Mouse (Mus musculus): Measurements from ENCODE around the gene Serpinf2.
"Not testable (repeated sequence)": the region's sequence is repeated elsewhere in the genome, so short reads cannot be mapped to it uniquely, and the experiment has no call there.

The Serpinf2 gene

DNA sequence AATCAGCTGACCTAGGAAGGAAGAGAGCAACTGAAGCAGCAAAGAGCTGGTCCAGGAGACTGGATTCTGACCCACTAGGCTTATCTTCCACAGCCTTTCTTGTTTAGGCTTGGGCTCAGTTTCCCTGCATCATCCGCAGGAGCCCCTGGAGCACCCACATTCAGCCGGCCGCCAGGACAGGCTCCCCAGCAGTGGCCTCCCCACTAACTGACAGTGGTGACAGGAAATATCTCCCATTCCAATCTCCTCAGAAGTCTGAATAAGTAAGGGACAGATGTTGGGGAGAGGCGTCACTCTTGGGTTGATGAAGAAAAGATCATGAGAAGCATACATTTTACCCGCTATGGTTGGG is 20.3 kb upstream of the Serpinf2 start:
- intact Hi-C loops (cut with DNase I): no loop called here

DNA sequence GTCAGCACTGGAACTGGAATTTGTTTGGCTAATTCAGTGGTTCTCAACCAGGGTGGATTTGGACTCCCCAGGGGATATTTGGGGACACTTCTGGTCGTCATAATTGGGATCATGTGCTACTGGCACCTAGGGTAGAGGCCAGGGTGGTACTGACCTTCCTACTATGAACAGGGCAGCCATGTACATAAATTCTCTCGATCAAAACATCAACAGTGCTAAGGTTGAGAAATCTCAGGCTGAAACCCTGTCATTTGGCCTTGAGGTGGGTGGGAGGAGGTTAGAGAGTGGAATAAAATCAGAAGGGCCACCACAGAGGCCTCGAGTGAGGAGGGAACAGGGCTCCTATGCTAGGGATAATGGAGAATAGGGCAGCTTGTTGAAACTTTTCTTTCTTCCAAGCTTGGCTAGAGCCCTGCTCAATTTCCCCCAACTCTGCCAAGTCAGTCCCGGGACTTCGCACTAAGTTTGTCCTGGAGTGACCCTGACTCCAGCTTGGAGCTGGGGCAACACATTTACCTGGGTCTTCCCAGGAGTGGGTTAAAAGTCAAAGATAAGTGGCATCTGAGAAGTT is 19.8 kb upstream of the Serpinf2 start:
- intact Hi-C loops (cut with DNase I): no loop called here

DNA sequence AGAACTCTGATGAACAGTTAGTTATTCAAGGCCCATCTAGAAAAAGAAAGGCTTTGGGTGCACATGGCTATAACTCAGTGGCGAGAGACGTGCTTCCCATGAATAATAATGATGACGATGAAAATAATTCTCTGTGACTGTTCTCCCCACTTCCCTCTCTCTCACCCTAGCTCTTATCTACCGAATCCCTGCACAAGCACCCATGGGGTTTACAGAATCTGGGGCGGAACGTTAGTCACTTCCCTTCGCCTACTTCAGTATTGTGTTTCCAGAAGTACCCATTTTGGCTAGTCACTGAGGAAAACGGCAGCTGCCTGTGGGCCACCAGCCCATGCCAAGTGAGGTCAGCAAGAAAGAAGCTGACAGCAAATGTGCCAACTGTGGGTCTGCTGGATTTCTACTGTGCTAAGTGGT is 19.2 kb upstream of the Serpinf2 start:
- intact Hi-C loops (cut with DNase I): no loop called here

DNA sequence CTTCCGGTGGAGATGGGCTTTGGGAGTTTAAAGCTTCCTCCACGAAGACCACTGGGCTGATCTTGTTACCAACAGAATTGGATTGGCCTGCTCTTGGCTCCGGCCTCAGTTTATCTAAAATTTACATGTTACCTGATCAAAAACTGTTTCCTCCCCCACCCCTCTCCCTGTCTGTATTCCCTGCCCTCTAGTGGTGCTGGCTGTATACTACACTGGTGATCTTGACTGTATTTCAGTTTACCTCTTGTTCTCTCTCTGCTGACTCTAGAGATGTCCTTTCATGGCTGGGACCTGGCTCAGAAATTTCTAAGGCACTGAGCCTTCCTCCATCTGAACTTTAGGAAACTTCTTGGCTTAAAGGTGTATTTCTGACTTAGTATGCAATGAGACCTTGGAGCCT is 18.8 kb upstream of the Serpinf2 start:
- intact Hi-C loops (cut with DNase I): no loop called here

DNA sequence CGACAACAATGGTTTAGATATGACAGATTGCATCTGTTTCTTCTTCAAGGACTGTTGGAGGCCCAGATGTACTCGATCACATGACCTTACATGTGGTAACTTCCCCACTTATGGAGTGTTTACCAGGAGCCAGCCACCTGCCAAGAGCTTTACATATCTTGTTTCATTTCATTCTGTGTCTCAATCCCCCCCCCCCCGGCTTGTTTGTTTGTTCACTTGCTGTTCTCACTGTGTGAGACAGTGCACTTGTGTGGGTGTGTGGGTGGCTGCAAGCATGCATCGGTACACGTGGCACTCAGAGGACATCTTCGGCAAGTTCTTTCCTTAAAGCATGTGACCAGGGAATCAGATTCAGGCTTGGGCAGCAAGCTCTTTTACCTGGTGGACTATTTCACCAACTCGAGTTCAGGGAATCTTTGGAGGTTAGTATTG is 17.1 kb upstream of the Serpinf2 start:
- intact Hi-C loops (cut with DNase I): no loop called here

DNA sequence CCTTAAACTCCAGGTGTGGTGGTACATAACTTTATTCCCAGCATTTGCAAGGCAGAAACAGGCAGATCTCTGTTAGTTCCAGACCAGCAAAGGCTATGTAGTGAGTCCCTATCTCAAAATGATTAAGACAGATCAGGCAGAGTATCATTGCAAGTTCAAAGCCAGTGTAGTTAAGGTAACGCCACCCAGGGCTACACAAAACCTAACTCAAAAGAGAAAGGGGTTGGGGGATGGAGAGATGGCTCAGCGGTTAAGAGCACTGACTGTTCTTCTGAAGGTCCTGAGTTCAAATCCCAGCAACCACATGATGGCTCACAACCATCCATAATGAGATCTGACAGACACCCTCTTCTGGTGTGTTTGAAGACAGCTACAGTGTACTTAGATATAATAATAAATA is 16.6 kb upstream of the Serpinf2 start:
- intact Hi-C loops (cut with DNase I): not testable (repeated sequence)

DNA sequence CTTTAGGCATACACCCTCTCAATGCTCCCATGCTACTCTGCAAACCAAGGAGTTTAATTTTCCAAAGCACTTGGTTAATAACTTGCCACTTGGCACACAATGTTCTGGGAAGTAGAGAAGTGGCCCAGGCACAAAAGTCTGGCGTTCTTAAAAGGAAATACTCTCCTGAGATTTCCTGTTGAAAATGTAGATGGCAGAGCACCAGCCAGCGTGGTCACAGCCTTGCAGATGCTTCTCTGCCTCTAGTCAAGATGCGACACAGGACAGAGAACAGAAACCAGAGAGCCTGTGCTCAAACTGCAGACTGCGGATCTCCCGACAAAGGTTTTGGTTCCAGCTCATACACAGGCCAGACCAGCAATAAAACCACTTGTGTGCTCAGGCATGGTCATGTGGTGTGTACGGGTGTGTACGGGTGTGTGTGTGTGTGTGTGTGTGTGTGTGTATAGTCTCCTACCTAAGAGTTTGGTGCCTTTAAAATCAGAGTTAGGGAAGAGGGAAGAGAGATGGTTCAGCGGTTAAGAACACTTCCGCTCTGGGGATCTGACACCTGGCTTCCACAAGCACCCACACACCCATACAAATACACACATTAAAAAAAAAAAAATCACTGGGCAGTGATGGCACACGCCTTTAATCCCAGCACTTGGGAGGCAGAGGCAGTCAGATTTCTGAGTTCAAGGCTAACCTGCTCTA is 15.8 kb upstream of the Serpinf2 start:
- intact Hi-C loops (cut with DNase I): no loop called here

DNA sequence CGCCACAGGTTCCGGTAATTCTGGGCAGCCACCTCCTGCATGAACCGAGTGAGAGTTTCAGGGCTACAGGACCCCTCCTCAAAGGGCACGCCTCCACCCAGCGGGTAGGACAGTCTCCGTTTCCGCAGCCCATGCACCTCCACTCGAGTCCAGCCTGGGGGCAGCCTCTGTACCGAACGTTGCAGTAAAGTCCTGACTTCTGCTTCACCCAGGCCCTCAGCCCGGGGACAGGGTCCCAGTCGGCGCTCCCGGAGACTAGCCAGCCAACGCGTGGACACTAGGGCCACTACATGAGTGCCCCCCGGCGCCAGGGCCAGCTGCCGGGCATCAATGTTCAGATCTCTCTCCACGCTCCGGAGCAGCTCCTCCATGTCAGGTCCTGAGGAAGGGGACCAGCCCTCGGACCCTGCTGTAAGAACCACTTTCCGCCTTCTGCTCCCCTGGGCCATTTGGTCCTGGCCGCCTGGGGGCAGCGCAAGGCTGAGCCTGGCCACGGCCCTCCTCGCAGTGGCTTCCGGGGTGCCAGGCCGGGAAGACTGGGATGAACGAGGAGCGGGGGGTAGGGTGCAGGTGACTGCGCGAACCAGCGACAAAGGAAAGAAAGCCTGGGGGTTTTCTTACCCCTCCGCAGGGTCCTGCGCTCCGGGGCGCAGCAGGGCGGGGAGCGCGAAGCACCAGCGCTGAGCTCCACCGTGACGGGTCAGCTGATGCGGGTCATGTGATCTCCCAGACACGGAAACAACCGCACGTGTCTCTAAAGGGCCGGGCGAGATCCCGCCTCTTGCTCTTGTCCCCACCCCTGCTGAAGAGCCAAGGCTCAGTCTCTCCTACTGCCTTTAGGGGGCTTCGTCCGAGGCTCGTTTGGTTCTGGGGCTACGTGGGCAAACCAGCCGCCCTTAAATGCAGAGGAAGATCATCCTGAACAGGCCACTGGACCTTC is 14.9 kb upstream of the Serpinf2 start, which contains the start of gene Wdr81:
Gene Wdr81 (minus strand): TSS at position 727 of the 940 bp plus-strand sequence.
- intact Hi-C loops (cut with DNase I): loop anchor here (5.0 kb wide), 1 partner anchor 58 kb away; the partner anchor contains the start of genes Rilp and Scarf1

DNA sequence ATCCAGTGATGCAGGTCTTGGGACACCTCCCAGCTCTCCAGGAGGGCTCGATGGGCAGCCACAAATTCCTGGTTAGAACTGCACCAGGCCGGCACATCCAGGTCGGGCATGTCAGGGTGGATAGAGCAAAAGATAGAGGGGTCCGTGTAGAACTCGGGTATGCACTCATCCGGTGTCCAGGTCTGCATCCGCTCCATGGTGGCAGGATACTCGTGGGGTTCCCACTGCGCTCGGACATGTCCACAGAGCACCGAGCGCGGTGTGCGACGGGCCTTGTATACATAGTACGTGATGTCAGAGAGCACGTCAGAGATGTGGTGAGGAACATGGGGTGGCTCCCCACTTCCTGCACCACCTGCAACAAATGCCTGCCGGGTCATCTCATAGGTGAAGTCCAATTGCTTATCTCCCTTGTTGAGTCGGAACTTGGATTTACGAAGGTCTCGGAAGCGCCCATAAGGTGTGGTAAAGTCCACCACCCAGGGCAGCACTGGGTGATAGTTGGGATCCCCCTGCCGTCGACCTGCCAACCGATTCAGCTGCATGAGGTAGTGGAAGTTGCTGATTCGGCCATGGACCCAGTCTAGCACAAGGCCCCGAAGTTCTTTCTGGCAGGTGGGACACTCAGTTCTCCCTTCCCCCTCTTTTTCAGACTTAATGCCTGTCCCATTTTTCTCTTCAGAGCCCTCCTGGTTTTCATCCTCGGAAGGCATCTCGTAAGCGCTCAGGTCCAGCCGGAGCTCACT is 13.6 kb upstream of the Serpinf2 start:
- intact Hi-C loops (cut with DNase I): loop anchor here (5.0 kb wide), 1 partner anchor 59 kb away; the partner anchor contains the start of genes Rilp and Scarf1

DNA sequence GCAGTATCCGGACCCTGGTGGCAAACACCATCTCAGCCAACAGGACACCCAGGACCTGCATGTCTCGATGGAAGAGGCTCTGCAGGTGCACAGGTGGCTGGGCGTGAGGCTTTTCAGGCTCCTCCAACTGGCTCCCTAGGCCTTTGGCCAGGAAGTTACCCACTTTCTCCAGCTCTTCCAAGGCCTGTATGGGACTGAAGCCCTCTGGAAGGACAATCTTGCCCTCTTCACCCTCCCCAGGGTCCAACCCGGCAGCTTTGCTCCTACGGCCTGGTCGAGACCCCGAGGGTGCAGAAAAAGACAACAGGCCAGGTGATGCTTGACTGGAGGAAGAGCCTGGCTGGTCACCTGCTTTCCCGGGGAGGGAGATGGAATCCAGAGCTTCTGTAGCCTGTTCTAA is 12.7 kb upstream of the Serpinf2 start:
- intact Hi-C loops (cut with DNase I): loop anchor here (5.0 kb wide), 1 partner anchor 60 kb away; the partner anchor contains the start of genes Rilp and Scarf1

DNA sequence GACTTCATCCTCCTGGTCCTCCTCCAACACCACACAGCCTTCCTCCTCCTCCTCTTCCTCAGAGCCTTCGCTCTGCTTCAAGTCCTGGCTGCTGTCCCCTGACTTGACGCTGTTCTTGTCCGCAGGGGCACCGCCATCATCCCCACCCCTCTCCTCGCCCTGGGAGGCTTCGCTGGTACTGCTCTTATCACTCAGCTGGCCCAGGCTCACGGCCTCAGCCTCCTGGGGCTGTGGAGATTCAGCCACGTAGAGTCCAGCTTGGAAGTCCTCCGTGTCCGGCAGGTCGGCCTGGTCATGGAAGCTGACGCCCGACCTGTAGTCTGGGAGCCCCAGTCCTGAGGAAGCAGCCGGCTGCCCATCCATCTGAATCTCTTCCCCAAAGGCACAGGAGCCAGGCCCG is 11.5 kb upstream of the Serpinf2 start:
- intact Hi-C loops (cut with DNase I): loop anchor here (5.0 kb wide), 1 partner anchor 61 kb away; the partner anchor contains the start of genes Rilp and Scarf1

DNA sequence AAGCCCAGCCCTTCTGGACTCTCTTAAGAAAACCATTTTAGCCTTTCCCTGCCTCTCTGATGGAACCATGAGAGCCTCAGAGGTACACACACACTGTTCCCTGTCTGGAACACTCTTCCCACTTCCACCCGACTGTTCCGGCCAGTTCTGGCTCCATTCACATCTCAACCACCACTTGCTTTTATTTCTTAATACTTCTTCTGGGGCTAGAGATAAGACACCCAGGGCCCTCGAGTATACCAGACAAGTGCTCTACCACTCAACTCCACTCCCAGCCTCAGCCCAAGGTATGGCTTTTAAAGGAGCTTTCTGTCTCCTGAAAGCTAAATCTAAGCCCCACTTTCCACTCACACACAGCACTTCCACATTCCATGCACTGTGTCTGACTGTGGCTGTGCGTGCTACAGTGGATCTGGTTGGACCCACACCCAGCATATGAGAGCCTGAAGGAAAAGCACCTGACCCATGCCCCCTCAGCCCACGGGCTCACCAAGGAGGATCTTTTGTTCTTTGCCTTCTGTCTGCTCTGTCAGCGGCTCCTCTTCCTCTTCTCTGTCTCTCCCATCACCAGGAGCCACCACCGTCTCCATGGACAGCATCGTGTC is 11.0 kb upstream of the Serpinf2 start:
- intact Hi-C loops (cut with DNase I): loop anchor here (5.0 kb wide), 1 partner anchor 62 kb away; the partner anchor contains the start of genes Rilp and Scarf1

DNA sequence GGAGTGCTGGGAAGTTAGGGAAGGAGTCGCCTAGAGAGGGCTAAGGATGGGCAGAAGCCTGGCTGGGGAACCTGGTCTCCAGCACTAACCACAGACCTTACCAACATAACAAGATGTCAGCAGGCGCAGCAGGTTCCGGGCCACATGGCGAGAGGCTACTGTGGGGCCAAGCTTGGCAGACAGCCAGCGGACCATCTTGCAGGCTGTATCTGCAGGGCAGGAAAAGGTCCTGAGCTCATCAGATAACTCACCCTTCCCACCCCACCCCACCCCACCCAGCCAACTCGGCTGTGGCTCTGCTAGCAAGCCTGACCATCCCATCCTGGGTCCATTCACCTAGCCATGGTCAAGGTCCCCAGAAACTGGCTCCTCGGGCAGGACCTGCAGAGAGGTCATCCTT is 10.3 kb upstream of the Serpinf2 start:
- intact Hi-C loops (cut with DNase I): loop anchor here (5.0 kb wide), 1 partner anchor 63 kb away; the partner anchor contains the start of genes Rilp and Scarf1

DNA sequence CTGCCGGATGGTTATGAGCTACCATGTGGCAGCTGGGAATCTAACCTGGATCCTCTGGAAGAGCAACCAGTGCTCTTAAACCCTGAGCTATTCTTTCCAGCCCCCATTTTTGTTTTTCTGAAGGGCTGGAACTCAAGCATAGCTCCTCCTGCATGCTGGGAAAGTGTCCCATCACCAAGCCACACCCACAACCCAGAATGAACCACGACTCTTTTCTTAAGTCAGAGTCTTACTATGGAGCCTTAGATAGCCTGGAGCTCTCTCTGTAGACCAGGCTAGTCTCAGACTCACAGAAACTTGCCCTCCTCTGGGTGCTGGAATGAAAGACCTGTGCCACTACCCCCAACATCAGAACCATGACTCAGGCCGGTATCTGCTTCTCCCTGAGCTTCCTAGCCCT is 9.2 kb upstream of the Serpinf2 start:
- intact Hi-C loops (cut with DNase I): no loop called here

DNA sequence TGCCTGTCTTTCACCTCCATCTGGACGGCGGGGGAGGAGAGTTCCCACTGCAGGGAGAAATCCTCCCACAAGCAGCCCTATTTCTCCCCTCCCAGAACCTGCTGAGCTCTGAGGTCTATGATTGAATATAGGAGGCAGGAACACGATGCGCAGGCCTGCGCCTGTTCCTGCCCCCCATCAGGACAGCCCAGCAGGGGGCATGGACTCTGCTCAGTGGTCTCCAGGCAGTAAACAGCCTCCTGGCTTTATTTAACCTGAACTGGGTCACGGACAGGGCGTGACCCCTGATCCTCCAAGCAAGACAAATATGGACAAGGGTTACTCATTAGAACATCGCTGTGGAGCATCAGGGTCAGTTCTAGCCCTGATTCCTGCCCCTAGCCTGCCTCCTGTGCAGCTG is 4.3 kb upstream of the Serpinf2 start:
- intact Hi-C loops (cut with DNase I): no loop called here

DNA sequence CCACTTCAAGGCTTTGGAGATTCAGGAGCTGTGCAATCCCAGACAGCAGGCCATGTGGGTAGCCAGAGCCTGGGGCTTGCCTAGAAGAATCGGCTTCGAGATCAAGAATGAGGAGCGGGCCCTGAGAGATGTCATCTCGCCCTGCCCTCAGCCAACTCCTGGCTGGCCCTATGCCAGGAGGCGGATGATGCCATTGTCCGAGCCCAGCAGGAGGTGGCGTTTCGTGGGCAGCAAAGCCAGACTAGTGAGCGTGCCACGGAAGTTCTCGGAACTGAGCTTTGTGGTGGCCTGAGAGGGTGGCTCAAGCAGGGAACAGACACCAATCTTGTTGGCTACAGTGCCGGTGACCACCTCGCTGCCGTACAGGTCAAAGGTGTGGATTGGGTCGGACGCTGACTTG is 2.2 kb upstream of the Serpinf2 start:
- intact Hi-C loops (cut with DNase I): no loop called here

DNA sequence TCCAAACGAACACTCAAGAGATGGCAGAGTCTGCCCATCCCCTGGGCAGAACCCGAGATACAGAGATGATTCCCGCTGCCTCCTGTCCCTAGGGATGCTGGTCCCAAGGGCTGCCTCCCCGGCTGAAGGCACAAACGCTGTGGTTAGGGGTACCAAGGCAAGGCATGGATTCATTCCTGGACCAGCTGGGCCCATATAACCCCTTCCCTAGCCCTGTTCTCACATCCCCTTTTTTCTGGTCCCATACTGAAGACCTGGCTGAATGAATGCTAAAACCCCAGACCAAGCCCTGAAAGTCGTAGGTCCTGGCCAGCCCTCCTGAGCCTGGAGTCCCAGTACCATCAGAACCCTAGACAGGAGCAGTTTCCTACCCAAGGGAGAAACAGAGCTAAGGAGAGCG is 1.6 kb upstream of the Serpinf2 start:
- intact Hi-C loops (cut with DNase I): no loop called here

DNA sequence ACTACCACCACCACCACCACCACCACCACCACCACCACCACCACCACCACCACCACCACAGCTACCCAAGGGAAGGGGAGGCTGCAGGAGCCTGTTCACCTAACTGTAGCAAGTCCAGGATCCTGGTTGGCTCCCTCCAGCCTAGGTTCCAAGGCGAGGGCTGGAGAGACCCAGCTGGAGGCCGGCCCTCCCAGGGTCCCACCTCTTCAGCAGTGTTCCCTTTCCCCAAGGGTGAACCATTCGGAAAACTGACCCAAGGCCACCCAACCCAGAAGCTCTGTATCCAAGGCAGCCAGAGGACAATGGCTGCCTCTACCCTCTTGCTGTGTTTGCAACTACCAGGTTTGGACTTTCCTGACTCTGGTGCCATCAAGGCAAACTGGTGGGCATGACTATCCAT is 560 bp upstream of the Serpinf2 start:
- intact Hi-C loops (cut with DNase I): no loop called here

DNA sequence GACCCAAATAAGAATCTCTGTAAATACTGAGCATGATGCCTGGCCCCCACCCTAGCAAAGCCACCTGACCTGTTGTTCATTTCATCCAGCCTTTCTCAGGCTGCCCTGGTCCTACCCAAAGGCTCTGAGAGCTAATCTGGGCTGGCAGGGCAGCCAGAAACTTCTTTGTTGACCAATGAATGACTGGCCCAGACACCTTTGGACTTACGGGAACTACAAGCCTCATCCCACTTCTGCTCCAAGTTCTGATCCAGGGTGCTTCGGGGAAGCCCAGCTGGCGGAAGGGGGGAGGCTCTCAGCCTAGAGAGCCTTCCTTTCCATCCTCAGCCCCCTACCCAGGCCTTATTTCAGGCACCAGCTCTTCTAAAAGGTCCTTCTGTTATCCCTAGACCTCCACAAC is 587 bp downstream of the Serpinf2 start:
- intact Hi-C loops (cut with DNase I): no loop called here

DNA sequence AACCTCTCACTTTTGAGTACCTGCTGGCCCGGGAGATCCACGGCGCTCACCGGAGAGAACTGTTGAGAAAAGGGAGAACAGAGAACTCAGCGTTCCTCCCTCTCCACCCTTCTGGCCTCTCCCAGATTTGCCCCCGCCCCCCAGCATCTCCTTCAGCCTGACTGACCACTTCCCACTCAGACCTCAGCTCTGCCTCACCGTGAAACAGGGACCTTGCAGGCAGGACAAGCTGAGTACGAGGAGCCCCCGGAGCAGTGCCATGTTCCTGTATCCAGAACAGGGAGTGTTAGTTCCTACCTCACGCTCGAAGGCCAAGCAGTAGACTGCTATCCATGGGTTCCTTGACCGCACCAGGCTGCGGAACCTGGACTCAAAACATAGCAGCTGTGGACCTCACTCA is 1.2 kb downstream of the Serpinf2 start:
- intact Hi-C loops (cut with DNase I): no loop called here

DNA sequence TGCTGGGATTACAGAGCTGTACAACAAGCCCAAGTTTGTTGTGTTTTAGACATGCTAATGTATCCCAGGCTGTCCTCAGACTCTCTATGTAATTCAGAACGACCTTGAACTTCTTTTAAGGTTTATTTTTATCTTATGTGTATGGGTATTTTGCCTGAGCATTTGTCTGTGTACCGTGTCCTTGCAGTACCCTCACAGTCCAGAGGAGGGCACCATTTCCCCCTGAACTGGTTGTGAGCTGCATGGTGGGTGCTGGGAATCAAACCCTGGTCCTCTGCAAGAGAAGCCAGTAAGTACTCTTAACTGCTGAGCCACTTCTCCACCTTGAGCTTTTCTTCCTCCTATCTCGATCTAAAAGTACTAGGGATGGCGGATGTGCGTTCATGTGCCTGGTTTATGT is 5.3 kb downstream of the Serpinf2 start:
- intact Hi-C loops (cut with DNase I): no loop called here

Data from adrenal gland (tissue).